Mouse (Mus musculus): Measurements from ENCODE around the gene Rpl13a.
"Not testable (repeated sequence)": the region's sequence is repeated elsewhere in the genome, so short reads cannot be mapped to it uniquely, and the experiment has no call there.

The Rpl13a gene

GRCm38 (mm10) chr7:45135370-45135769, 6.8 kb upstream of the Rpl13a start:
- DNase-seq (ENCODE audit: low read depth, low spot score): no peak

GRCm38 (mm10) chr7:45134544-45135026, 6.0 kb upstream of the Rpl13a start:
- DNase-seq (ENCODE audit: low read depth, low spot score): peak; percentile 27

- no peak for DNase-seq (ENCODE audit: low read depth, low spot score)
These were observed 5.0 kb upstream of the Rpl13a start for GRCm38 (mm10) chr7:45133446-45134159.

- DNase-seq (ENCODE audit: low read depth, low spot score): no peak
These were observed 3.3 kb upstream of the Rpl13a start for GRCm38 (mm10) chr7:45131850-45132249.

- DNase-seq (ENCODE audit: low read depth, low spot score): no peak
These were observed 1.4 kb upstream of the Rpl13a start for GRCm38 (mm10) chr7:45129776-45130512.

- DNase-seq (ENCODE audit: low read depth, low spot score): peak; percentile 73
These were observed 757 bp upstream of the Rpl13a start for GRCm38 (mm10) chr7:45129318-45129717.

- DNase-seq (ENCODE audit: low read depth, low spot score): peak; percentile 22
These were observed 799 bp downstream of the Rpl13a start for GRCm38 (mm10) chr7:45127700-45128224.

- DNase-seq (ENCODE audit: low read depth, low spot score): peak; percentile 42
These were observed 1.5 kb downstream of the Rpl13a start for GRCm38 (mm10) chr7:45126844-45127699.

GRCm38 (mm10) chr7:45126147-45126843, 2.3 kb downstream of the Rpl13a start:
- DNase-seq (ENCODE audit: low read depth, low spot score): no peak

GRCm38 (mm10) chr7:45125649-45126048, 2.9 kb downstream of the Rpl13a start:
- not testable (repeated sequence) for DNase-seq (ENCODE audit: low read depth, low spot score)

GRCm38 (mm10) chr7:45125144-45125600, 3.4 kb downstream of the Rpl13a start:
- DNase-seq (ENCODE audit: low read depth, low spot score): peak; percentile 76

- DNase-seq (ENCODE audit: low read depth, low spot score): peak; percentile 99
These were observed 4.1 kb downstream of the Rpl13a start, which contains the start of gene Rps11 for GRCm38 (mm10) chr7:45124224-45125143. TSS of gene Rps11 (minus strand) at chr7:45124439.

- peak; percentile 64 for DNase-seq (ENCODE audit: low read depth, low spot score)
These were observed 5.4 kb downstream of the Rpl13a start for GRCm38 (mm10) chr7:45123186-45123570.

GRCm38 (mm10) chr7:45122561-45123185, 5.9 kb downstream of the Rpl13a start:
- no peak for DNase-seq (ENCODE audit: low read depth, low spot score)

GRCm38 (mm10) chr7:45121966-45122365, 6.6 kb downstream of the Rpl13a start:
- DNase-seq (ENCODE audit: low read depth, low spot score): no peak

GRCm38 (mm10) chr7:45121404-45121803, 7.2 kb downstream of the Rpl13a start:
- DNase-seq (ENCODE audit: low read depth, low spot score): no peak

GRCm38 (mm10) chr7:45119780-45120709, 8.5 kb downstream of the Rpl13a start:
- DNase-seq (ENCODE audit: low read depth, low spot score): no peak

GRCm38 (mm10) chr7:45118336-45118735, 10.2 kb downstream of the Rpl13a start:
- no peak for DNase-seq (ENCODE audit: low read depth, low spot score)
